In genomic region chr15:27595560-27595959, GRCm38 (mm10) we compare ENCODE assay signal across 9 mouse cellular contexts. TPM values are rescaled to one million over a fixed set of nuclear protein-coding genes. Genes with fewer than 3 reads are reported as not detected.
DNase-seq lines count a peak whose midpoint lies in the region; ATAC-seq and TF ChIP-seq lines count a peak whose summit lies in the region.
"Had no signal": no experiment of that assay in that cellular context is flagged by ENCODE, and none has a peak within 500 bp of the region (broad histone marks: within the 10 kb centered on the region; RNA-seq: fewer than 3 reads in every experiment).

No protein-coding gene starts in this region.

- no peak for ATAC-seq in heart, embryonic 12.5 days (ENCODE audit: insufficient number of reproducible peaks, low FRiP score)
- ATAC-seq in hindbrain, embryonic 14.5 days (ENCODE audit: low FRiP score): no peak

- no peak for TF ChIP-seq POLR2A in spleen, adult 2 months (IDR thresholded peaks at IDR 0.05; ENCODE audit: low read depth, low read length)

- DNase-seq in heart, adult 18-20 months: no peak
- DNase-seq in spleen, adult 2 months (ENCODE audit: low read depth in 1 of 2, low spot score in 2 of 2): no peak
- no peak for DNase-seq in spleen, postnatal 4 days (ENCODE audit: low spot score in 2 of 2)
- DNase-seq in hindbrain, embryonic 14.5 days (ENCODE audit: low spot score): no peak
- DNase-seq in right cerebral cortex, adult 18-20 months: no peak
- no peak for DNase-seq in layer of hippocampus, postnatal 25 days (ENCODE audit: extremely low spot score in 1 of 2, low spot score in 1 of 2)
- no peak for DNase-seq in left cerebral cortex, postnatal 36 days (ENCODE audit: low spot score in 2 of 2)

- H3K9ac ChIP-seq in heart, embryonic 12.5 days: no peak overlapping the region
- no peak overlapping the region for H3K9ac ChIP-seq in hindbrain, embryonic 14.5 days
- H3K9ac ChIP-seq: liver, embryonic 15.5 days had no signal

- peaks cover 62% of the 10 kb centered on the region for H3K36me3 ChIP-seq in heart, embryonic 12.5 days
- peaks cover 27% of the 10 kb centered on the region for H3K36me3 ChIP-seq in spleen, adult 2 months (ENCODE audit: control insufficient read depth, insufficient read depth, low read length)
- peaks cover 33% of the 10 kb centered on the region for H3K36me3 ChIP-seq in hindbrain, embryonic 14.5 days (replicated peaks; ENCODE audit: control insufficient read depth, insufficient read depth)

- intact Hi-C loops in left cerebral cortex, postnatal 36 days (cut with DNase I): no loop called here

- H3K4me1 ChIP-seq in heart, embryonic 12.5 days (replicated peaks): peaks cover 27% of the 10 kb centered on the region
- H3K4me1 ChIP-seq in spleen, adult 2 months (ENCODE audit: control insufficient read depth, insufficient read depth, insufficient read length): peaks cover 45% of the 10 kb centered on the region
- no peaks in the 10 kb centered on the region for H3K4me1 ChIP-seq in hindbrain, embryonic 14.5 days (replicated peaks; ENCODE audit: control insufficient read depth, insufficient read depth, low read length)

- H3K27me3 ChIP-seq in heart, embryonic 12.5 days (replicated peaks): no peaks in the 10 kb centered on the region
- no peaks in the 10 kb centered on the region for H3K27me3 ChIP-seq in spleen, adult 2 months (ENCODE audit: control insufficient read depth, insufficient read depth, low read length)
- no peaks in the 10 kb centered on the region for H3K27me3 ChIP-seq in hindbrain, embryonic 14.5 days (ENCODE audit: control insufficient read depth, insufficient read depth, low read length)
- H3K27me3 ChIP-seq: liver, embryonic 15.5 days had no signal

- no peaks in the 10 kb centered on the region for H3K9me3 ChIP-seq in heart, embryonic 12.5 days (replicated peaks)
- H3K9me3 ChIP-seq in hindbrain, embryonic 14.5 days (ENCODE audit: control insufficient read depth, low read length): no peaks in the 10 kb centered on the region
- H3K9me3 ChIP-seq: liver, embryonic 15.5 days had no signal

- no peak for TF ChIP-seq CTCF in spleen, adult 2 months (IDR thresholded peaks at IDR 0.05; ENCODE audit: extremely low read depth, insufficient read depth, insufficient read length, insufficient replicate concordance)

- H3K4me3 ChIP-seq in heart, embryonic 12.5 days: no peak overlapping the region
- no peak overlapping the region for H3K4me3 ChIP-seq in spleen, adult 2 months (ENCODE audit: extremely low read depth, insufficient read depth, insufficient read length)
- H3K4me3 ChIP-seq in hindbrain, embryonic 14.5 days (replicated peaks; ENCODE audit: low read length): no peak overlapping the region
- H3K4me3 ChIP-seq: liver, embryonic 15.5 days had no signal

- peak overlapping the region; percentile 60 for H3K27ac ChIP-seq in heart, embryonic 12.5 days (ENCODE audit: poor library complexity, severe bottlenecking)
- peak overlapping the region; percentile 95 for H3K27ac ChIP-seq in spleen, adult 2 months (ENCODE audit: insufficient read depth, low read length)
- H3K27ac ChIP-seq in hindbrain, embryonic 14.5 days: peak overlapping the region; percentile 26; the same call in 1 of the 2 replicates
- H3K27ac ChIP-seq: liver, embryonic 15.5 days had no signal

- 58% methylated on average over 8 of the region's 8 CpGs for WGBS in heart, embryonic 12.5 days
- 91% methylated on average over 8 of the region's 8 CpGs for WGBS in spleen, adult 2 months
- WGBS in hindbrain, embryonic 14.5 days: 50% methylated on average over 8 of the region's 8 CpGs

- H3K4me2 ChIP-seq in heart, embryonic 12.5 days: no peak overlapping the region
- H3K4me2 ChIP-seq in hindbrain, embryonic 14.5 days (replicated peaks): no peak overlapping the region
- H3K4me2 ChIP-seq: liver, embryonic 15.5 days had no signal

RNA-seq across cellular contexts. Expression of gene Otulin, which starts 34.9 kb away (rescaled TPM):
- polyA plus RNA-seq in heart, embryonic 12.5 days (2016; fragmentation: Nextera tagmentation; extraction: Ambion mirVana): 26.2 and 27.4 TPM in 2 replicates
- 10 to 100 TPM; 26.6 to 26.8 TPM for total RNA-seq in heart, adult 18-20 months (2021)
- 53.1 and 69.6 TPM in 2 replicates for polyA plus RNA-seq in spleen, adult 2 months (2012; rRNA removed)
- 30.0 and 31.4 TPM in 2 replicates for polyA plus RNA-seq in hindbrain, embryonic 14.5 days (2014; fragmentation: Nextera tagmentation; extraction: Ambion mirVana)
- 10 to 100 TPM; 20.2 to 20.9 TPM for total RNA-seq in layer of hippocampus, postnatal 25 days (2021)
- 10 to 100 TPM; 20.5 to 25.8 TPM for total RNA-seq in left cerebral cortex, postnatal 36 days (2021)

Comparison
In these comparisons a context has a peak if more than half of its experiments do, and no peak if none do; other contexts are left out.
1. H3K27ac ChIP-seq: peak in every context shown above with its lines; median percentile 95 in spleen, adult 2 months; 60 in heart, embryonic 12.5 days; 26 in hindbrain, embryonic 14.5 days.